Mouse (Mus musculus) right cerebral cortex, postnatal 25 days (tissue): ENCODE measurements around the gene Nova1.

ENCODE experiments used
- DNase-seq: peaks from one replicate; pipeline ENCODE4 v3.0.0; 2022

Gene Nova1

DNA sequence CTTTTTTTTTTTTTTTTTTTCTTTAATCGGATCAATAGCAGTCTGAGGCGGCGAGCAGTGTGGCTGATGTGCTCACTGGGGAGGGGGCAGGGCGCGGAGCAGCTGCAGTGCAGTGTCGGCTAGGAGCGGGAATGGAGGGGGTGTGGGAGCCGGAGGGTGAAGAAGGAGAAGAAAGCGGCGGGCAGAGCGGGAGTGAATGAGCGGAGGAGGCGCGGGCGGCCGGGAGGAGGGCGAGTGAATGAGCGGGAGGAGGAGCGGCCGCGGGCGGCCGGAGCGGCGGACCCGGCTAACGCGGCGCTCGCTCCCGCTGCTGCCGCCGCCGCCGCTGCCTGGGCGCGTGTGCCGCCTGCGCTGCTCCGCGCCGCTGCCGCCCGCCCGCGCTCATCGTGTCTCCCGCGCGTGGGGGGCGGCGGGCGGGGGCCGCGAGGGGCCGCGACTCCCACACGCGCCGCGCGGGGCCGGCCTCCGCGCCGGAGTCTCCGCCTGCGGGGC lies at the start of gene Nova1:
Gene Nova1, minus strand, starts transcription at position 74 of the 492 bp plus-strand sequence.
- peak; percentile 76 for DNase-seq

DNA sequence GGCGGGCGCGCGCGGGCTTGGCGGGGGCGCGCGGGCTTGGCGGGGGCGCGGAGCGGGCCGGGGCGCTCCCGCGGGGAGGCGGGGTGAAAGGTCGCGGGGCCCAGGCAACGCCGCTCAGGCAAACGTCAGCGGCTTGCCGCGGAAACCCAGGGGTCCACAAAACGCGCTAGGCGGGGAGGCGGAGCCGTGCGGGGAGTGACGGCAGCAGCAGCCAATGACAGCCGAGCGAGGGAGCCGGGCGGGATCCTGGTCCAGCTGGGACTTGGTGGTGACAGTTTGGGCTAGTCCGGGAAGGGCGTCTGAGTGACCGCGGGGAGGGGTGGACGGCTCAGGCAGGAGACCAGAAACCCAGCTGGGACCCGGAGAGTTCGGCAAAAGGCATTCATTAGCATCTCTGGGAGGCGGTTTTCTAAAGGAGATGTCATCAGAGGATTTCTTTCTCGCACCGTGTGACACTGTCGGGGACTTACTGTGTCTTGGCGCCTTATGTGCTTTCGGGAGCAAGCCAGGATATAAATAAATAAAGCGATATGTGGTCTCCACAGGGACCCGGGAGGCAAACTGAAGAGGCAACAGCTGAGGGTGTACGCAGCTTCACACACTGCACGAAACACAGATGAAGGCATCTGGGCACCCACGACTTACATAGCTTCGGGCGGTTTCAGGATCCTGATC lies 756 bp upstream of the Nova1 start:
- peak; percentile 98 for DNase-seq

DNA sequence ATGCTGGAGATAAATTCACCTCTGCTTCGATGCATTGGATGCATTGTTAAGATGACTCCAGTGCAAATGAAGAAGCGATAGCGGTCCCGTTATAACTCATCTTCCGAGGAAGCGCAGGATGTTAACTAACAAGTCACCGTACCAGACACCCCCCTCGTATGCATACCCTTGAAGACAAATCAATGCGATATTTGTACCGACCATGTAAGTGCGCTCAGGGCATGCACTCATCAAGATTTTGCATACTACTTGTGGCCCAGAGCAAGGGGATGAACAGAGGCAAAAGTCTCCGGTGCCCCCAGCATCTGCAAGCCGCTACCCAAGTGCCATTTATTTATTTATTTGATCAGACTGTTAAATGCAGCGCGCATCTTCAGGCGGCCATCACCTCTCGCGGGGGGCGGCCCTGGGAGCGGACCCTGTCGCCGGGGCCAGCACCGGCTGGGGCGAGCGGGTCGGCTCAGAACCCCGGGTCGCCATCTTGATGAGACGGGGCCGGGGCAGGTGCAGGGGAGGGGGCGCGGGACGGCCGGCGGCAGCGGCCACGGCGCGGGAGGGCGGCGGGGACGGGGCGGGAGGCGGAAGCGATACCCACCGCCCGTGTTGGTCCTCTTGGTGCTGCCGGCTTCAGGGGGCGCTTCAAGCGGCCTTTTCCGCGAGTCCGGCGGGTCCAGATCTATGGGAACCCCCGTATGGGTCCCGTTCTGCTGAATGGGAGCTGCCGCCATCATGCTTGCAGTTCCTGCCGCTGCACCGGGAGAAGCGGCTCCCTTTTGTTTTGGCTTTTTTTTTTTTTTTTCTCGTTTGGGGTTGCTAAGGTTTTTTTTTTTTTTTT lies 491 bp downstream of the Nova1 start:
- DNase-seq: peak; percentile 69

DNA sequence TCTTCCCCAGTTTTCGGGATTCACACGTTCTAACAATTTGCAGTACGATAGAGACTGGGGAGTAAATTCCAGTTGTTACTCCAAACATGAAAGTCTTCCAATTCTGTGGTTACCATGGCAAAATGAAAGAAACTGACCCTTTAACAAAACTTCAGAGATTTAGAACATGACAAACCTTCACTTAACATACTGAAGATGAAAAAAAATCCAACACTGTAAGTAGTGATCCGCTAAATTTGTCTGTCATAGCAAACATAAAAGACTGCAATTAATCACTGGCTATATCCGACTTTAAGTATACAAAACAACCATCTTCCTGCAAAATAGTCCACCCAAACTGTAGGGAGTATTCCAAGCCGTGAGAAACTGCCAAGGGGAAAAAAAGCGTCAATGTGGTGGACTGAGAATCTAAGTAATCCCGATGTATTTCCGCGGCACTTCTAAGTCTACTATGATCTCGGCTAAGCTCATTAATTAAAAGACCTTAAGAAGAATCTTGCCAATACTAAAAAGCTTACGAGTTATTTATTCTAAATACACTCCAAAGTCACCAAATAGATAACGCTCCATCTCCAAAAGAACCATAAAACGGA lies 1.4 kb downstream of the Nova1 start:
- DNase-seq: no peak

DNA sequence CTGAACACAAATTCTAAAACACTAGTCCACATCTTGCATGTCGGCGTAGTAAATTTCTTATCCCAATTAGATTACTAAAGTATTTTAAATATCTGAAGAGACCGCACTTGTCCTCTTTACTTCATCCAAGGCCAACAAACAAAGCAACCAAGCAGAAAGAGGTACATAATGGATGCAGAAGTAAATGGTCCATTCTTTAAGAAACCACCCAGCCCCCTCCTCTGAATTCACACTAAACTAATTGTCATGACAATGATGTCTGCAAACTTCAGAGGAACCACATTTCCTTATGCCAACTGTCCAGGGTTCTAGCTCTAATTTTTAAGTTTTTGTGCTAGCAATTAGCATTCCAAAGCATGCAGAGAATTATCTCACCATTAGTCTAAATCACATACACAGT lies 2.4 kb downstream of the Nova1 start:
- DNase-seq: no peak

DNA sequence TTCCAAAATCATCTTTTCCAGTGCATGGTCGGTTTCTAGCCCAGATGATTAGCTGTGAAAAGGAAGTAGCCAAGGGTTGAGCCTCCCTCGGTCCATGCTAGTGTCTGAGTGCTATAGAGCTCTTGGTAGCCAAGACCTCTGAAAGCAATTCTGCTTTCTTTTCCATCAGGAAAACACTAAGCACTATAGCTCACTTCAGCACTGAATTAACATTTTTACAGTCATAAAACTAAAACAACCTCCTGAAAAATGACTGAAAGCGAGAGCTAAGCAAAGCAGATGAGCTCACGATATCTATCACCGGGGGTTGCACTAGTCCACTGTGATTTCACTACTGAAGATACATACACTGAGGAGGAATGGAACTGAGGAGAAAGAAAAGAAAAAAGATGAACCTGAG lies 3.0 kb downstream of the Nova1 start:
- no peak for DNase-seq

DNA sequence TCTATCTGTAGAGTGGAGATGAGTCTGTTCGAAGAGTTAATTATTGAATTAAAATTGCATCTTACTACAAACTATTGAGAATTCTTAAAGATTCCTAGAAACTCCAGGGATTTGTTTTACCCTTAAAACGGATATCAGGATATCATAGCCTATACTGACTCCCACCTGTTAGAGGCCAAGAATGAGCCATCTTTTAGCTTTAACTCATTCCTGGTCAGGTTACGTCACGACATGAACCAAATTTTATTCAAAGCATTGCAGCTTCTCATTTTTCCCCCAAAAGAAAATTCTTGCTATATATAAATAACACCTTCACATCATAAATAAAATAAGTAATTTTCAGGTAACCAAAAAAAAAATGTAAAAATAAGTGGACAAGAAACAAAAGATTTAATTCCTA lies 3.9 kb downstream of the Nova1 start:
- no peak for DNase-seq

DNA sequence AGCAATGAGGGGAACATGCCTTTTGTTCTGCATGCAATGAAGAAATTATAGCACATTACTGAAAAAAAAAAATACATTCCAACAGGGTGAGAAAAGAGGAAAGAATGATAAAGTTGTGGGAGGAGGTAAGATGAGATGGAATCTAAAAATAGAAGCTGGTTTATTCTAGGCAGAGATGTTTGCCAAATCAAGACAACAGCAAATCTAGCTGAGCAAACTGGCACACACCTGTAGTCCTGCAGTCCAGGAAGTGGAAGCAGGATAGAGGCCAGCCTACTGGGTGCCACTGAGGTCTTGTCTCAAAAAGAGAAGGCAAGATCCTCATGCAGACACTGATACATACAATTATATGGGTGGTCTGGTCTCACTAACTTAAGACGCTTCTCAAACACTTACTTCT lies 17.4 kb downstream of the Nova1 start:
- DNase-seq: no peak

DNA sequence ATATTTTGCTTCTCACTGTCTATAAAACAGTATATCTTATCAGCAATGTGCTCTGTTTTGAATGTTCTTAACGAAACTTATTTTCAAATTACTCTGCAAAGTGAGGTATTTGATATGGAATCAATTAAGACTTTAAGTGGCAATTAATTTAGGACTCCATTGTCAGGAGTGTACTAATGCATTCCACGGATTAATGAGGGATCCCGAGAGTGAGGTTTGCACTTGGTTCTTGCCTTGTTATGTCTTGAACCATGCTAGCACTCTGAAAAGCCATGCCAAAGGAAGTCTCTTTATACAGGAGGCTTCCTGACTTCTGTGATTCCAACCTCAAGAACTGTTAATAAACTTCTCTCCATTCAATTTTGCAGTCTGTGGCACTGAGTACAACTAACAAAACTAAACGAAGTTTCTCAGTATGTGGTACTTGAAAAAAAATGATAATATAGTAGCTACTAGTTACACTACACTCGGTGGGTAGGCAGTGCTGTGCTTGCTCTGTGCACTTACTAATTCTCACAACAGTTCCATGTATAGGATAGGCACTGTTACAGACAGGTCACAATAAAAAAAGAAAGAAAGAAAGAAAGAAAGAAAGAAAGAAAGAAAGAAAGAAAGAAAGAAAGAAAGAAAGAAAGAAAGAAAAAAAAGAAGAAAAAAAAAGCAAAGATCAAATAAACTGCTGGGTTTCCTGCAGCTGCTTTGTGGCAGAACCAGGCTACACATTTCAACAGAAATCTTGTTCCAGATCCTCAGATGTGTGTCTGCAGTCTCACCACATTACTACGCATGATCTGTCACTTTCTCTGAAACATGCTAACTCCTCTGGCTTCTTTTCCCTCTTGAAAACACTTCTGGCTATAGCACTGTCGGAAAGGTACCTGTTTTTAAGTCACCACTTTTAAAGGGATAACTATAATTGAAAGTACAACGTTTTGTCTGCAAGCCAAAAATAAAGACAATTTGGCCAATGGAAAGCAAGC lies 36.1 kb downstream of the Nova1 start:
- no peak for DNase-seq

DNA sequence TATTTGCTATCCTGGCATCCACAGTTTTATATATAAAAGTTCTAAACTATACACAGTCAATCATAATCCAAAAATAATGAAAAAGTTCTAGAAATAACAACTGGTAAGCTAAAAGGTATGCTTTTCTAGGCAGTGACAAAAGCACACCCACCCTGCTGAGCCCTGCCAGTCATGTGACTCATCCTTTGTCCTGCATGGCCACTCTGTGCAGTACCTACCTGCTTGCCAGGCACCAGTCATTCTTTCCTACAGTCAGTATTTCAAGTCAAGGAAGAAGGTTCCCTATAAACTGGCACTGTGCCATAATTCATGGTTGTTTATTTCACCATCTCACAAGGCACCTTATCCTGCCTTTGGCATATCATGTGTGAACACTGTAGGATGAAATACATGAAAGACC lies 37.2 kb downstream of the Nova1 start:
- no peak for DNase-seq

DNA sequence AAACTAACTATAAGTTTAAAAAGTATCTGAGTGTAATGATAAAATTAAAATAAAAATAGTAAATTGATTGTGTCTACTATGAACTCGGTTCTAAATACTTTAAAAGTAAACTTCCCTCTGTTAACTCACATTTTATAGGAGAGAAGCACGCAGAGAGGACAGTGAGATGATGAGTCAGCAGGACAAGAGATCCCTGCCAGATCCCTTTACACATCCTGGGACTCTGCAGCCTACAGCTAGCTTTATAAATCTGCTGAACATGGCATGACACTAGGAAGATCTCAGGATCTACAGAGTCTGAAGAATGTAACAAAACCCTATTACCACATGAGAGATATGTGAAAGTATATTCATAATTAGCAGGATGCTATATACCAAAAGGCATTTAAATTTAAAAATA lies 37.7 kb downstream of the Nova1 start:
- no peak for DNase-seq

DNA sequence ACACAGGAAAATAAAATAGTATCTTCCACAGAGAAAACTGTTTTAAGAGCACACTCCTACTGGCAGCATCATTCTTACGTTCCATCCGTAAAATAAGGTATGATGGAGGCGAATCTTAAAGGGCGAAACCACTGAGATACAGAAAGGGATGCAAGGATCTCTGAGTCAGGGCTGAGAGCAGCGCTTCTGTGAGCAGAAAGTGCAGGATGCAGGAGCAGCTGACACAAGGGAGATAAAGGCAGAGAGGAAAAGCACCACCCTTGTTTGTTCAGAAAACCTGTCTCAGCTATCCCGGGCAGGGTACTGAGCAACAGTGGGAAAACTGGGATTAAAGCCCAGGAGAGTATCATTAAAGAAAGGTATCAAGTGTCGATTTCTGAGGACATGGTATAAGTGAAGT lies 59.3 kb downstream of the Nova1 start:
- DNase-seq: no peak

DNA sequence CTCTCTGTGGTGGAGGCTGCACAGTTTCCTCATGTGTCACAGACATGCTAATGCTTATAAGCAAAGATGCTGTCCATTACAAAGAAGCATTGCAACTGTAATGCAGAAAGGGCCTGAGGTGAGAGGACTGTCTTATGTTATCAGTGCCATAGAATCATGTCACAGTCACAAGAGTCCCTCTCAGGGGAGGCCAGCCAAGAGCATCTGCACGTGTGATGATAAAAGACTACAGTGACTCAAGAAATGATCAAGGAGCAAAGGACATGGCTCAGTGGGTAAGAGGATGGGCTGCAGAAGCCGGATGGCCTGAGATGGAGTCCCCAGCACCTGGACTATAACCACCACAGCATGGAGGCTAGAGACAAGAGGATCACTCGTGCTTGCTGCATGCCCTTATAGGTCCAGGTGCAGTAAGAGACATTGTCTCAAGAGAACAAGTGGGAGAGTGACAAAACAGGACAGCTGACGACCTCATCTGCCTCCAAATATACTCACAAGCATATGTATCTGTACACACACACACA lies 64.3 kb downstream of the Nova1 start:
- no peak for DNase-seq

DNA sequence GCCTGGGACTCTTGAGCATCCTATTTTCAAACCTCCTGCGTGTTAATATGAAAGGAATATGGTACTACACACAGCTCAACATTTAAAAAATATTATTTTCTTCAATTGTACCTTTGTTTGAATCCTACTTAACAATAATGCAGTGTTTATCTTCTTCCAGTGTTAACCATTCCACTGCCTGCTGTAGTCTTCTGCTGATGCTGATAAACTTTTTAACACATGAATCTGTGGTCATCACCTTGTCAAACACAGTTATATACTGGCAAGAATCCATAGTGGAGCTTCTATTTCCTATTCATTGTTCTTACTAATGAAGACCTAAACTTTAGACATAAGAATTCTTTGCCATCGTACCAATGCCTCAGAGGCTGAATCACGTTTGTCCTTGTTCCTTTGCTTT lies 65.6 kb downstream of the Nova1 start:
- no peak for DNase-seq

DNA sequence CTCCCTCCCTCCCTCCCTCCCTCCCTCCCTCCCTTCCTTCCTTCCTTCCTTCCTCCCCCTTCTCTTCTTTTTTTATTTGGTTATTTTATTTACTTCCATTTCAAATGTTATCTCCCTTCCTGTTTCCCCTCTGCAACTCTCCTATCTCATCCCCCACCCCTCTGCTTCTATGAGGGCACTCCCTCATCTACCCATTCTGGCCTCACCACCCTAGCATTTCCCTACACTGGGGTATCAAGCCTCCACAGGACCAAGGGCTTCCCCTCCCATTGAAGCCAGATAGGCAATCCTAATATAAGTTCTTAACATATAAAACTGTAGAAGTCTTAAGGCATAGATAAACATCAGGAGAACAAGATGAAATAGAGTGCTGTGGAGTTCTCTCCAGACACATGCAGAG lies 85.5 kb downstream of the Nova1 start:
- no peak for DNase-seq

DNA sequence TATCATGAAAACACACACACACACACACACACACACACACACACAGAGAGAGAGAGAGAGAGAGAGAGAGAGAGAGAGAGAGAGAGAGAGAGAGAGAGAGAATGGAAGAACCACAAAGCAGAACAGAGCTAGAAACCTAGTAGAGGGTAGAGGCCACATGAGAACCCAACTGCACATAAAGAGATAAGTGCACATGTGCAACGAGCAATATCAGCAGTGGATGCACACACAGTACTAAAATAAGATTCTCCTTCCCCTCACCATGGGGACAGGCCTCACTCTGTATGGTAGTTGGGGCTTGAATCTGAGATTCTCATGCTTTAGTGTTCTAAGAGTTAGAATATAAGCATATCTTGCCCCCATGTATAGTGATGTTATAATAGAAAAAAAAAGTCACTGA lies 86.8 kb downstream of the Nova1 start:
- DNase-seq: no peak

DNA sequence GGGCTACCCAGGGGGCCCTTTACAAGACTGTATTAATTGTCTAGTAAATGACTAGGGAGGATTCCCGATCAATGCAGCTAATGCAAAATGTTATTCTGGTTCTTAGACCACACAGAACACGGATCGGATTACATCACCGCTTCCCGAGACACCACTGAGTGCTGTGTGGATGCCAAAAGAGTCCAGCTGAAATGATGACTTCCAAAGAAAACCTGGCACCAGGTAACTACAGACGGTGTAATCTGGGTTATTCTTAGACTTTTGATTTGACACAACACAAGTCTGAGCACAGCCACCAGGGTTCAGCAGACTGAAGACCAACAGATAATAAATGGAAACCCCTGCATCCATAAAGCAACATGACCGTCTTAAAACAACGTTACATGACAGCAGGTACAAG lies 96.8 kb downstream of the Nova1 start:
- DNase-seq: no peak

DNA sequence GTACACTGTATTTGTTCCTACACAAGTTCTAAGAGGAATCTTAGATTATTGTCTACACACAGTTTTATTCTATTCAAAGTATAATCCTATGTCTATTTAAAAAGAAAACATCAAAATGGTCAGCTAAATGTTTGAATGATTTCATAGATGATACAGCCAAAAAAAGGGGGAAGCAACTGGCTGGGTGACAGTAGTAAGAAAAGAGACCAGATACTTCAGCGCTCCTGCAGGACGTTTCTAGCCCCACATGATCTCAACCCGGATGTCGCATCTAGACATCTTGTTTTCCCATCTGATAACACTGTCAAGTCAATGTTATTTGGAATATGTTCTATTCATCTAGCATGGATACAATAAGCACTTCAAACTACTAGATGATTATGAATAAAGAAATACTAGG lies 99.7 kb downstream of the Nova1 start:
- no peak for DNase-seq

DNA sequence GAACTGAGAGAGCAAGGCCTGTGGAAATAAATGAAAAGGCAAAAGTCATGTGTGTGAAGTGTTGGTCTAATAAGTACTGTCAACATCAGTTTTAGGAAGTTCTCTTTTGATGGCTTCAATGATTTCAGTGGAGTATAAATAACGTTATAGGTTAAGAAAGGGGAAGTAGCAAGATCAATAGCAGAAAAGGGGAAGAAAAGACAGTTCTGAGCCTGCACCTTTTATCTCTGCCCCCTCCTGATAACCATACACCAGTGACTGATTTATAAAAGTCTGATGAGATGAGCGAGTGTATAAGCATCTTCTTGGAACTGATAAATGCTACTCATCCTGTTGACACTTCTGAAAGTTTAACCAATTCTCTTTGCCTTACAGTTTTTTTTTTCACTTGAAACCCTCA lies 108.6 kb downstream of the Nova1 start:
- no peak for DNase-seq

DNA sequence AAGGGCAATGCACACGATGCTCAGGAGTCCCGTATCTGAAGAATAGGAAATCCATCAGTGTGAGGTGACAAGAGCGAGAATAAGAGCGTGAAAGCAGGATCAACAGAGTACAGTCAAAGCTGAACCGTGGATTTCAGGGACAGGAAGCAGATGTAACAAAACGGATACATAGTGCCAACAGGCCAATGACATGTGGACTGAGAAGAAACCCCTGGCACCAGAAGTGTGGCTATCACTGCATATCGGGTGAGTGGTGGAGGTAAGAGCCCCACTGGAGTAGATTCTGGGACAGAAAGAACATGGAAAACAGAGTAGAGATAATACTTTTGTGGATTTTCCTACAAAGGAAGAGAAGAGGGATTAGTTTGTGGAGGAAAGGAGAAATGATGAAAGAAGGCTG lies 109.3 kb downstream of the Nova1 start:
- DNase-seq: no peak

DNA sequence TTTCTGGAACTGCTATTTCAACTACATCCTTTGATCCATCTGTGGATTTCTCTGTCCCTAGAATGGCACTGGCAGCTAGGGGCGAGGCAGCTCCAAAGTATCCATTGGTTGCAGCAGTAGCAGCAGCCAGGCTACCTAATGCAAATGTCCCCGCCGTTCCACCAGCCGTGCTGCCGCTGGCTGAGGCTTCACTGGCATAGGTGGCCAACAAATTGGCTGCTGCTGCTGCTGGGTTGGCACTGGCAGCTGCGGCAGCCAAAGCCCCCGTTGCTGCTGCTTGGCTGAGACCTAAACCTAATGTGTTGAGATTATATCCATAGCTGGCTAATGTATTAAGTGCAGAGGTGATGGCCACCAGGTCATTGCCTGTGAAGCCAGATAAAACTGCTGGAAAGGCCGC lies 118.5 kb downstream of the Nova1 start:
- no peak for DNase-seq

DNA sequence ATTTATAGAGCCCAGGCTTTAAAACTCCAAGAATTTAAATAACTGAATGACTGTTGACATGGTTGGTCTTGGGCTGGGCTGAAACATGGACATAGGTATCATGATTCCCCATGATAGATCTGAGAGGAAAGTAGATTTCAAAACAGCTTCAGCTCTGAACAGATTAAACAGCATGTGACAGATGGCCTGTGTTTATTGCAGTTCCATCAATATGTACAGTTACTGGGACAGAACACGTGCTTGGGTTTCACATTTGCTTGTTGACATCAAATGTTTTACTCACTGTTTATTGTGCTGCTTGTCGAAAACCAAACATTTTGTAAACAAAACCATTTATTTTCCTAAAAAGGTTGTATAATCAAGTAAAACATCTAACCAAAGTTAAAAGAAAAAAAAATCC lies 142.4 kb downstream of the Nova1 start:
- DNase-seq: no peak

DNA sequence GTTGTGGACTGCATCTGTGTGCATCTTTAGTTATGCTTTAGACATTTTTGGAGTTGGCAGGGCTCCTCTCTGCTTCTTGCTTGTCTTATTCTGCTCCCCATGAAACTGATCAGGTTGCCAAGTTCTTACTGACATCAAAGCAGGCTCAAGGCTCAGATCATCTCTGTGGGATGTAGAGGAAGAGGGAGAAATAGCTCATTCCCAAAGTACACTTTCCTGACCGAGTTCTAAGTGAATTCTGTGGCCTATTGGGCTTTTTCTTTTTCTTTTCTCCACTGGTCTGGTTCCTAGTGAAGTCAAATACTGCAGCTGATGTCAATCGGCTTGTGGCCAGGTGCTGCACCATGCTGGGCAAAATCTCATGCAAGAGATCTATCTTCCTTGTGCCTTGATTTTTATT lies 152.0 kb downstream of the Nova1 start:
- no peak for DNase-seq
